Mouse (Mus musculus): Measurements from ENCODE around the gene Acta1. TPM values are rescaled to one million over a fixed set of nuclear protein-coding genes. Genes with fewer than 3 reads are reported as not detected.

Gene Acta1
- polyA plus RNA-seq, 1 experiment = 24.6 TPM

DNA sequence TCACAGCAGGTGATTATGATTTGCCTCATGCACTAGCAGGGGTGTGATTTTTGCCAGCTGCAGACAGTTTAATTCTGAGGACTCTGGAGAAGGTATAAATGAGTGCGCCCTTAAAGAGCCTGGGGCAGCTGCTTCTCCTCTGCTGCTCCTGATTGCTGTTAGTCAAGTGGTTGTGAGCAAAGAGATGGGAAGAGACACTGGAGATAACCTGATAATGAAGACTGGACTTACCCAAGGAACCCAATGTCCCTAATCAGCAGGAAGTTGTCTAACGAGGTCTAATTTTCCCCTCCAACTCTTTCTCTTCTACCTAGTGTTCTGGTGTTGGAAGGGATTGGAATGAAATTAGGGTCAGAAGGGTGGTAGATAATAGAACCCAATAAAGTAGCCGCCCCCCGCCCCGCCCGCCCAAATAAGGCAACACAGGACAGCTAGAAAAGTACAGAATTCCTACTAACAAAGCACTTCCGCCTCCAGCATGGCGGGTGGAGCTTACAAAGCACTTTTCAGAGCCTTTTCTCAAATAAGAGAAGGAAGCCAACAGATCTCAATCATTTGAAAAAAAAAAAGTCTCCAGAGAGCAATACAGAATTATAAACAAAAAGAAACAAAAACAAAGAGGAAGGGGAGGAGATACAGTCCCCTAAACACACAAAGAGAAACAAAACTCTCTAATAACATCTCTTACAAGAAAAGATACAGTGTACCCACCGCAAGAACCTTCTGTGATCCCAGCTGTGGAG is 39.6 kb downstream of the Acta1 start:
- H3K4me3 ChIP-seq (ENCODE audit: insufficient read depth, low read length) = no peak overlapping the region
- H3K27ac ChIP-seq (ENCODE audit: insufficient read depth, low read length) = no peak overlapping the region
- TF ChIP-seq POLR2A (IDR thresholded peaks at IDR 0.05; ENCODE audit: extremely low read depth, insufficient read depth, low read length) = no peak
- no peak for TF ChIP-seq CTCF (IDR thresholded peaks at IDR 0.05; ENCODE audit: extremely low read depth, insufficient read depth, low read length)
- H3K4me1 ChIP-seq (ENCODE audit: control insufficient read depth, insufficient read depth, low read length) = peaks cover 2% of the 10 kb centered on the region; the same call in 1 of the 2 replicates

- Histone ChIP-seq H3K27ac (ENCODE audit: insufficient read depth, low read length) (no peak overlapping the region), H3K4me1 (ENCODE audit: control insufficient read depth, insufficient read depth, low read length) (peaks cover 2% of the 10 kb centered on the region; the same call in 1 of the 2 replicates), H3K4me3 (ENCODE audit: insufficient read depth, low read length) (no peak overlapping the region)
- TF ChIP-seq CTCF (IDR thresholded peaks at IDR 0.05; ENCODE audit: extremely low read depth, insufficient read depth, low read length) = no peak
These were observed 40.3 kb downstream of the Acta1 start for GRCm38 (mm10) chr8:123854252-123854651.

- no peak overlapping the region for H3K27ac ChIP-seq (ENCODE audit: insufficient read depth, low read length)
- H3K4me3 ChIP-seq (ENCODE audit: insufficient read depth, low read length) = no peak overlapping the region
- TF ChIP-seq CTCF (IDR thresholded peaks at IDR 0.05; ENCODE audit: extremely low read depth, insufficient read depth, low read length) = no peak
- peaks cover 15% of the 10 kb centered on the region for H3K4me1 ChIP-seq (ENCODE audit: control insufficient read depth, insufficient read depth, low read length)
These were observed 43.0 kb downstream of the Acta1 start for GRCm38 (mm10) chr8:123851590-123851989.

GRCm38 (mm10) chr8:123849352-123849751 is 45.2 kb downstream of the Acta1 start:
- no peak for TF ChIP-seq CTCF (IDR thresholded peaks at IDR 0.05; ENCODE audit: extremely low read depth, insufficient read depth, low read length)
- TF ChIP-seq POLR2A (IDR thresholded peaks at IDR 0.05; ENCODE audit: extremely low read depth, insufficient read depth, low read length) = no peak
- H3K4me1 ChIP-seq (ENCODE audit: control insufficient read depth, insufficient read depth, low read length) = peaks cover 18% of the 10 kb centered on the region
- no peak overlapping the region for H3K4me3 ChIP-seq (ENCODE audit: insufficient read depth, low read length)
- no peak overlapping the region for H3K27ac ChIP-seq (ENCODE audit: insufficient read depth, low read length)

DNA sequence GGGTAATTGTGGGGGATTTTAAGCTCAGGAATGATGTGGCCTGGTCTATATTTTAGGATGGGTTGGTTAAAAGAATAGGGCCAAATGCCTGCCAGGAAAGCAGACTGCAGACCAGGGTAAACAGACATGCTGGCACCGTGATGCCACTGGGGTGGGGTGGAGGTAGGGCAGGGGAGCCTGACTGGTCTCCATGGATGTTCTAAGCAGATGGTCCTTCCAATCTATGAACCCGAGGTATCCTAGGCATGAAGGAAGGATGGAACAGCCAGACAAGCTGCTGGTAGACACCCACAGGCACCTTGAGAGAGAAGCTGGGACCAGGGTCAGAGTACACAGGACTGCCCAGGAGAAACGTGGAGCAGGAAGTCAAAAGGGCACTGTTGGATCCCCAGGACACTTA is 47.0 kb downstream of the Acta1 start:
- TF ChIP-seq CTCF (IDR thresholded peaks at IDR 0.05; ENCODE audit: extremely low read depth, insufficient read depth, low read length) (no peak), POLR2A (IDR thresholded peaks at IDR 0.05; ENCODE audit: extremely low read depth, insufficient read depth, low read length) (no peak)
- no peak overlapping the region for H3K27ac ChIP-seq (ENCODE audit: insufficient read depth, low read length)

GRCm38 (mm10) chr8:123846509-123846908 is 48.0 kb downstream of the Acta1 start:
- Histone ChIP-seq H3K4me3 (ENCODE audit: insufficient read depth, low read length) (no peak overlapping the region), H3K4me1 (ENCODE audit: control insufficient read depth, insufficient read depth, low read length) (peaks cover 18% of the 10 kb centered on the region), H3K27ac (ENCODE audit: insufficient read depth, low read length) (peak overlapping the region; percentile 27; the same call in 1 of the 2 replicates)
- no peak for TF ChIP-seq CTCF (IDR thresholded peaks at IDR 0.05; ENCODE audit: extremely low read depth, insufficient read depth, low read length)
- TF ChIP-seq POLR2A (IDR thresholded peaks at IDR 0.05; ENCODE audit: extremely low read depth, insufficient read depth, low read length) = no peak

More for the DNA sequence above, 47.0 kb downstream of the Acta1 start:
- H3K4me3 ChIP-seq (ENCODE audit: insufficient read depth, low read length) = no peak overlapping the region
- peaks cover 18% of the 10 kb centered on the region for H3K4me1 ChIP-seq (ENCODE audit: control insufficient read depth, insufficient read depth, low read length)

GRCm38 (mm10) chr8:123845991-123846390 is 48.6 kb downstream of the Acta1 start:
- Histone ChIP-seq H3K27ac (ENCODE audit: insufficient read depth, low read length) (peak overlapping the region; percentile 39), H3K4me3 (ENCODE audit: insufficient read depth, low read length) (no peak overlapping the region), H3K4me1 (ENCODE audit: control insufficient read depth, insufficient read depth, low read length) (peaks cover 20% of the 10 kb centered on the region)
- TF ChIP-seq POLR2A (IDR thresholded peaks at IDR 0.05; ENCODE audit: extremely low read depth, insufficient read depth, low read length) = no peak
- TF ChIP-seq CTCF (IDR thresholded peaks at IDR 0.05; ENCODE audit: extremely low read depth, insufficient read depth, low read length) = no peak

- Histone ChIP-seq H3K4me1 (ENCODE audit: control insufficient read depth, insufficient read depth, low read length) (peaks cover 22% of the 10 kb centered on the region), H3K27ac (ENCODE audit: insufficient read depth, low read length) (no peak overlapping the region), H3K4me3 (ENCODE audit: insufficient read depth, low read length) (no peak overlapping the region)
- TF ChIP-seq CTCF (IDR thresholded peaks at IDR 0.05; ENCODE audit: extremely low read depth, insufficient read depth, low read length) (no peak), POLR2A (IDR thresholded peaks at IDR 0.05; ENCODE audit: extremely low read depth, insufficient read depth, low read length) (no peak)
These were observed 49.4 kb downstream of the Acta1 start for GRCm38 (mm10) chr8:123845114-123845513.

DNA sequence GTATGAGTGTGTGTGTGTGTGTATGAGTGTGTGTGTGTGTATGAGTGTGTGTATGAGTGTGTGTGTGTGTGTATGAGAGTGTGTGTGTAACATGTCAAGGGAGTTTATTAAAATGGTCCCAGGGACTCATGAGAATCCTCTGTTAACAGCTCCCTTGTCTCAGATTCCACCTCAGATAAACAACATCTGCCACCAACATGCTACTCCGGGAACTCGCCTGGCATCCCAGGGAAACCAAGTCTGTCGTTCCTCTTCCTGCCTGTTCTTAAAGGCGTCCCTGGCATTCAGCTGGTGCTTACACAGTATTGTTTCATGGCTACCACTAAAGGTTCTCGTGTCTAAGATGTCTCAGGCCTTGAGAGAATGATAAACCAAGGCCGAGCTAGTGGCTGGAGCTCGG is 50.2 kb downstream of the Acta1 start:
- no peak for TF ChIP-seq POLR2A (IDR thresholded peaks at IDR 0.05; ENCODE audit: extremely low read depth, insufficient read depth, low read length)
- no peak for TF ChIP-seq CTCF (IDR thresholded peaks at IDR 0.05; ENCODE audit: extremely low read depth, insufficient read depth, low read length)
- H3K4me3 ChIP-seq (ENCODE audit: insufficient read depth, low read length) = no peak overlapping the region
- no peak overlapping the region for H3K27ac ChIP-seq (ENCODE audit: insufficient read depth, low read length)
- H3K4me1 ChIP-seq (ENCODE audit: control insufficient read depth, insufficient read depth, low read length) = peaks cover 22% of the 10 kb centered on the region

DNA sequence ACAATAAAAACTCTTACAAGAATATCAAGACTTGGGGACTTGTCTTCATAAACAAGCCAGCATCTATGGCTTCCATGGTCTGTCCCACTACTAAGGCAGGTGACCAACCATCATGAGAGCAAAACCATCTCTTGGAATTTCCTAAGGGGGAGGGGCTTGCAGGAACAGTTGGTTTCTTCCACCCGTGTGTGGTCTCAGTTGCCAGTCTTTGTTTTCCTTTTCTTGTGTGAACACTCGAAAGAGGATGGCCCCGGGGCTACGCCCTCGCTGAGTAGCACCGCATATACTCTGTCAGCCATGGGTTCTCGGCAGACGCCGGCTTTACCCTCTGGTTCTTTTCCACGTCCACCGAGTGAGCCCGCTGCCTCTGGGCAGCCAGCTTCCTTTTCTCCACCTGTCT is 52.5 kb downstream of the Acta1 start:
- H3K27ac ChIP-seq (ENCODE audit: insufficient read depth, low read length) = no peak overlapping the region
- no peak for TF ChIP-seq POLR2A (IDR thresholded peaks at IDR 0.05; ENCODE audit: extremely low read depth, insufficient read depth, low read length)
- H3K4me1 ChIP-seq (ENCODE audit: control insufficient read depth, insufficient read depth, low read length) = peaks cover 14% of the 10 kb centered on the region
- no peak overlapping the region for H3K4me3 ChIP-seq (ENCODE audit: insufficient read depth, low read length)

Other genes with a start within 250 kb of the Acta1 start
- gene Rhou, start 240.8 kb downstream of the Acta1 start, polyA plus RNA-seq (2012; rRNA removed) = 29.1 and 30.8 TPM in 2 replicates
- 72.5 and 72.7 TPM in 2 replicates for gene Rab4a, start 88.8 kb downstream of the Acta1 start, polyA plus RNA-seq (2012; rRNA removed)
- gene Ccsap, start 34.5 kb downstream of the Acta1 start, polyA plus RNA-seq (2012; rRNA removed) = 45.1 and 48.1 TPM in 2 replicates
- gene Nup133, start 54.5 kb upstream of the Acta1 start, polyA plus RNA-seq (2012; rRNA removed) = 17.7 and 21.0 TPM in 2 replicates
- 13.4 and 14.1 TPM in 2 replicates for gene Abcb10, start 88.4 kb upstream of the Acta1 start, polyA plus RNA-seq (2012; rRNA removed)
- gene Taf5l, start 126.6 kb upstream of the Acta1 start, polyA plus RNA-seq (2012; rRNA removed) = 17.0 and 17.5 TPM in 2 replicates
- 4.9 and 5.5 TPM in 2 replicates for gene Urb2, start 126.8 kb upstream of the Acta1 start, polyA plus RNA-seq (2012; rRNA removed)